Mouse (Mus musculus) ES-E14 (cell line): ENCODE measurements around the gene Ppp1ca. TPM values are rescaled to one million over a fixed set of nuclear protein-coding genes. Genes with fewer than 3 reads are reported as not detected.

Source experiments
- DNase-seq: peaks from one replicate; pipeline ENCODE4 v3.0.0-alpha.2; 2013; ENCODE audit warnings: low read depth, low spot score
- H3K27ac ChIP-seq: 2 replicates; pipeline ENCODE4 v1.5.1; 2012; ENCODE audit warnings: low read depth, mild to moderate bottlenecking, low read length, moderate library complexity, mixed read lengths; ENCODE audit not compliant: poor library complexity, insufficient read depth, severe bottlenecking
- H3K36me3 ChIP-seq: 2 replicates; pipeline ENCODE4 v1.6.1; 2012; ENCODE audit warnings: mild to moderate bottlenecking, low read length, moderate library complexity, mixed read lengths; ENCODE audit not compliant: control insufficient read depth, poor library complexity, insufficient read depth, severe bottlenecking
- H3K4me1 ChIP-seq, 2 experiments: fragments of 150-350 bp in 1 of 2; sonication (generic) in 1 of 2; 2 replicates each; pipeline ENCODE4 v1.6.1; 2012; ENCODE audit warnings: low read length in 2 of 2, mild to moderate bottlenecking in 1 of 2, mixed read lengths in 1 of 2; ENCODE audit not compliant: control insufficient read depth in 2 of 2, insufficient read depth in 2 of 2, poor library complexity in 1 of 2
- H3K4me3 ChIP-seq, 2 experiments: fragments of 150-350 bp in 1 of 2; sonication (generic) in 1 of 2; 2 replicates each; pipeline ENCODE4 v1.5.1; 2012; ENCODE audit warnings: low read length in 2 of 2, low read depth in 1 of 2, mild to moderate bottlenecking in 1 of 2, mixed read lengths in 1 of 2; ENCODE audit not compliant: insufficient read depth in 1 of 2, poor library complexity in 1 of 2, severe bottlenecking in 1 of 2
- H3K9ac ChIP-seq: 2 replicates; pipeline ENCODE4 v1.6.1; 2012; ENCODE audit warnings: low read depth, mild to moderate bottlenecking, low read length, mixed read lengths; ENCODE audit not compliant: poor library complexity, insufficient read depth, severe bottlenecking
- H3K9me3 ChIP-seq: fragments of 150-350 bp; sonication (generic); 2 replicates; pipeline ENCODE4 v1.6.1; 2012; ENCODE audit warnings: low read depth, mild to moderate bottlenecking, low read length; ENCODE audit not compliant: control insufficient read depth, insufficient read depth
- CHD2 ChIP-seq: IDR thresholded peaks from 2 replicates; pipeline ENCODE4 v1.6.1; 2014; ENCODE audit warnings: mild to moderate bottlenecking, low read depth, low read length, inconsistent platforms
- HCFC1 ChIP-seq: IDR thresholded peaks from 2 replicates; pipeline ENCODE4 v1.6.1; 2012; ENCODE audit warnings: low read length, inconsistent platforms, borderline replicate concordance; ENCODE audit not compliant: insufficient read depth
- MAFK ChIP-seq: IDR thresholded peaks from 2 replicates; pipeline ENCODE4 v1.6.1; 2014; ENCODE audit warnings: mild to moderate bottlenecking, low read depth, low read length, inconsistent platforms; ENCODE audit not compliant: insufficient read depth
- ZC3H11A ChIP-seq: IDR thresholded peaks from 2 replicates; pipeline ENCODE4 v1.6.1; 2012; ENCODE audit warnings: low read depth, mild to moderate bottlenecking, inconsistent platforms, low read length, borderline replicate concordance
- ZNF384 ChIP-seq: IDR thresholded peaks from 2 replicates; pipeline ENCODE4 v1.6.1; 2012; ENCODE audit warnings: low read depth, low read length, inconsistent platforms
- in situ Hi-C, 2 experiments: fragments of 600-800 bp; cut with MboI; formaldehyde crosslinking; loops; one replicate each; pipeline ENCODE4 v1.15.1; 2025; ENCODE audit warnings: low sequenced_read_pairs in 2 of 2, inconsistent platforms in 1 of 2; ENCODE audit not compliant: unreplicated experiment in 2 of 2
- total RNA-seq: library from RNA; depleted of rRNA; stranded (reverse); fragments of 300-350 nt; gene quantifications from 2 replicates; pipeline ENCODE4 v1.2.3, GENCODE M21; 2012

The Ppp1ca gene
- total RNA-seq, 1 experiment: 426 TPM

- H3K4me1 ChIP-seq: peaks cover 4 to 26% of the 10 kb centered on the region in 2 experiments; a peak in 2 of 4 replicates
- TF ChIP-seq CHD2: no peak
- no peak for TF ChIP-seq MAFK
- no peak for TF ChIP-seq ZNF384
- TF ChIP-seq HCFC1: no peak
- no peak for TF ChIP-seq ZC3H11A
- H3K27ac ChIP-seq: no peak overlapping the region
- in situ Hi-C loops: no loop called here
- H3K4me3 ChIP-seq: no peak overlapping the region
- no peak overlapping the region for H3K9ac ChIP-seq
- H3K36me3 ChIP-seq: no peaks in the 10 kb centered on the region
- no peaks in the 10 kb centered on the region for H3K9me3 ChIP-seq
- DNase-seq: no peak
Measured at GRCm38 (mm10) chr19:4211891-4212588, 20.2 kb downstream of the Ppp1ca start.

- 0 out of 2 replicates have a peak, but pooled peaks have one; percentile 23 for TF ChIP-seq MAFK
- TF ChIP-seq CHD2: no peak
- no peak for TF ChIP-seq ZC3H11A
- TF ChIP-seq HCFC1: no peak
- no peak for TF ChIP-seq ZNF384
- Histone ChIP-seq H3K36me3 (no peaks in the 10 kb centered on the region), H3K27ac (no peak overlapping the region), H3K9ac (no peak overlapping the region), H3K4me1 (peaks cover 4 to 19% of the 10 kb centered on the region in 2 experiments; a peak in 3 of 4 replicates), H3K9me3 (no peaks in the 10 kb centered on the region), H3K4me3 (peak overlapping the region; percentile 67 to 84; a peak in 2 of 4 replicates)
- in situ Hi-C loops: no loop called here
- no peak for DNase-seq
Measured at GRCm38 (mm10) chr19:4213524-4213974, 21.7 kb downstream of the Ppp1ca start.

DNA sequence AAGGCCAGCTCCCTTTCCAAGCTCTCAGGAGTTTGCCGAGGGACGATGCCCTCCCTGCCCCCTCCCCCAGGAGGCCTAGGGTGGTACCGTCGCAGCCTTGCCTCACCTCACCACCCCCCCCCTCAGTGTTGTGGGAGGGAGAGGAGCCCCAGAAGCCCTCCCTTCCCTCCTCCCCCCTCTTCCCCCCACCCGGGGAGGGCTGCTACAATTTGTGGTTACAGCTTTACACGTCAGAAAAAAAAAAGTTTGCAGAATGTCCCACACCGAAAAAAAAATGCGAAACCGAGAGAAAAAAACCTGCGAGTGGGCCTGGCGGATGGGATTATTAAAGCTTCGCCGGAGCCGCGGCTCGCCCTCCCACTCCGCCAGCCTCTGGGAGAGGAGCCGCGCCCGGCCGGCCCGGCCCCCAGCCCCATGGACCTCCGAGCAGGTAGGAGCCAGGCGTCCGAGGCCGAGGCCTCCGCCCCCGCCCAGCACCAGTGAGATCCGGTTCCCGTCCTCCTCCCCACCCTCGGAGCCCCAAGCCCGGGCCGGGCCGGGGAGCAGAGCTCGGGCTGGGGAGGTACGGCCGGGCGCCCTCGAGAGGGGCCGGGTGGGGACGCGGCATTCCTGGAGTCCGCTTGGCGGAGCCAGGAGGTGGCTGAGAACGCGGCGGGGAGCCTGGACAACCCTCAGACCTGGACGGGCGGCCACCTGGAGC, 22.4 kb downstream of the Ppp1ca start, which contains the start of the genes Clcf1 and AC109138.7:
TSS of gene Clcf1 (plus strand) at position 168 of the 700 bp plus-strand sequence.
TSS of gene AC109138.7 (plus strand) at position 287 of the 700 bp plus-strand sequence.
- peak within 1 kb of the TSS; percentile 67 to 84 for H3K4me3 ChIP-seq
- H3K4me1 ChIP-seq: peaks cover 2 to 14% of the 10 kb centered on the region in 2 experiments; a peak in 3 of 4 replicates
- no peak for DNase-seq
- in situ Hi-C loops: no loop called here
- H3K27ac ChIP-seq: no peak within 1 kb of the TSS
- TF ChIP-seq ZNF384 (no peak), HCFC1 (no peak), CHD2 (no peak), ZC3H11A (no peak), MAFK (no peak)
- H3K9ac ChIP-seq: peak within 1 kb of the TSS; percentile 74
- H3K36me3 ChIP-seq: no peaks in the 10 kb centered on the region
- no peaks in the 10 kb centered on the region for H3K9me3 ChIP-seq

GRCm38 (mm10) chr19:4214771-4215450, 23.0 kb downstream of the Ppp1ca start:
- Histone ChIP-seq H3K27ac (no peak overlapping the region), H3K9me3 (no peaks in the 10 kb centered on the region), H3K9ac (peak overlapping the region; percentile 74), H3K36me3 (no peaks in the 10 kb centered on the region), H3K4me1 (peaks cover 2 to 14% of the 10 kb centered on the region in 2 experiments; a peak in 3 of 4 replicates), H3K4me3 (peak overlapping the region; percentile 67 to 84)
- TF ChIP-seq HCFC1 (no peak), CHD2 (no peak), ZNF384 (no peak), ZC3H11A (no peak), MAFK (no peak)
- DNase-seq: no peak
- in situ Hi-C loops: no loop called here
